Mouse (Mus musculus) bone marrow macrophage, adult 2 months (primary cell): ENCODE results near the gene Bzw2. TPM values are rescaled to one million over a fixed set of nuclear protein-coding genes. Genes with fewer than 3 reads are reported as not detected.

Experiments
- H3K27ac ChIP-seq: 2 replicates; pipeline ENCODE4 v1.5.1; 2012; ENCODE audit warnings: low read depth, low read length; ENCODE audit not compliant: insufficient read depth
- H3K4me1 ChIP-seq: 2 replicates; pipeline ENCODE4 v1.6.1; 2012; ENCODE audit warnings: low read length; ENCODE audit not compliant: control insufficient read depth, insufficient read depth
- H3K4me3 ChIP-seq: 2 replicates; pipeline ENCODE4 v1.5.1; 2012; ENCODE audit warnings: mild to moderate bottlenecking, low read length, moderate library complexity; ENCODE audit not compliant: insufficient read depth
- CTCF ChIP-seq: IDR thresholded peaks from 2 replicates; pipeline ENCODE4 v1.5.1; 2012; ENCODE audit warnings: low read depth, mild to moderate bottlenecking, low read length, moderate library complexity
- POLR2A ChIP-seq: IDR thresholded peaks from 2 replicates; pipeline ENCODE4 v1.6.1; 2012; ENCODE audit warnings: mild to moderate bottlenecking, low read depth, low read length, borderline replicate concordance
- polyA plus RNA-seq: library from polyadenylated mRNA; stranded (reverse); fragments of >200 nt; gene quantifications from 2 replicates; pipeline ENCODE4 v1.2.4, GENCODE M21; 2012; ENCODE audit not compliant: missing spikeins, insufficient read depth, insufficient read length

Bzw2 gene
- polyA plus RNA-seq, 1 experiment, result 6.3 TPM

DNA sequence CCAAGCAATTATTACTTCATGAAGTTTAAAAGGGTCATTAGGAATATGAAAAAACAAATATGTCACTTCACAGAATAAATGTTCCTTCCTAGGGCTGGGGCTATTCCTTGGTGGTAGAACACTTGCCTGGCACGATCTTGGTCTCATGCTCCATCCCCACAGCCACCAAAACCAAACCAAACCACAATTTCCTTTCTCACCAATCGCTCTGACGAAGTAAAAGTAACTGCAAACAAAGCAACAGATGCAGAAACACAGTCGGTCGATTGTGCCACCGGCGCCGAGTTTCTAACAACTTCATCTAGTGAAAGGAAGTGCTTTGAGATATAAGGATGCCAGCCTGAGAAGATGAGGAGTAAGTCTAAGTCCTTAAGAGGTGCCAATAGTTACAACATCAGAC lies 21.6 kb downstream of the Bzw2 start:
- TF ChIP-seq POLR2A, result no peak
- no peak for TF ChIP-seq CTCF
- Histone ChIP-seq H3K4me3 (no peak overlapping the region), H3K4me1 (peaks cover 36% of the 10 kb centered on the region), H3K27ac (no peak overlapping the region)

DNA sequence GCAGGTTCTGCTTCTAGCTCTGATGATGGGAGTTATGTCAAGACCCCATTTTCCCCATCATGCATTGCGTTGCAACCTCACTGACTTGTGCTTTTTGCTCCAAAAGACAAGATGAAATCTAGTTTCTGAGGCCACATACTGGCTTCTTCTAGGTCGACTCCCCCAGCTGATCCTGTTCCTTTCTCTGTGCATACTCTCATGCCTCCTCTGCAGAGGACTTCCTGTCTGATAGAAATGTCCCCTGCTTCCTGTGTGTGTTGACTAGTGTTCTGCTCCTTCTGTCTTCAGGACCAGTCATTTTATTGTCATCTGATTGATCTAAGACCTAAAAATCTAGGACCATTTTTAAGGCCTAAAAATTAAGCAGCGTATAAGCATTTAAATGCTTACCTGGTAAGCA lies 22.5 kb downstream of the Bzw2 start:
- H3K4me3 ChIP-seq, result no peak overlapping the region
- peaks cover 36% of the 10 kb centered on the region for H3K4me1 ChIP-seq
- no peak for TF ChIP-seq POLR2A
- TF ChIP-seq CTCF, result no peak
- H3K27ac ChIP-seq, result no peak overlapping the region

DNA sequence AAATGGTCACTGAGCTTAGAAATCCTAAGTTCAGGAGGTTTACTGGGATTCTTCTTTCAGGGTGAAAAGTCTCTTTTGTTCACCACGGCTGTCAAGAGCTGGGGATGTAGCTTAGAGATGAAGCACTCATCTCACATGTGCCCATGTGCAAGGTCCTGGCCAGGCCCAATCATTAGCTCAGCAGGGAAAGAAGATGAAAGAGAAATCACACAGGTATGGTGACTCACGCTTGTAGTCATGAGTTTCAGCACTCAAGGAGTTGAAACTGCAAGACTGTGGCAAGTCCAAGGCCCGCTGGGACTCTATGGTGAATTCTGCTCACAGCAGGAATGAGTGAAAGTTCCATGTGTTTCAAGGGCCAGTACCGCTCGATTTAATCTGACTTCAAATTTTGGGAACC lies 23.8 kb downstream of the Bzw2 start:
- no peak for TF ChIP-seq POLR2A
- TF ChIP-seq CTCF, result no peak
- no peak overlapping the region for H3K27ac ChIP-seq

GRCm38 (mm10) chr12:36133547-36133946 lies 24.3 kb downstream of the Bzw2 start:
- TF ChIP-seq CTCF (no peak), POLR2A (no peak)
- Histone ChIP-seq H3K4me3 (no peak overlapping the region), H3K27ac (no peak overlapping the region), H3K4me1 (peaks cover 36% of the 10 kb centered on the region)

More for the DNA sequence above, 23.8 kb downstream of the Bzw2 start:
- peaks cover 36% of the 10 kb centered on the region for H3K4me1 ChIP-seq
- H3K4me3 ChIP-seq, result no peak overlapping the region

DNA sequence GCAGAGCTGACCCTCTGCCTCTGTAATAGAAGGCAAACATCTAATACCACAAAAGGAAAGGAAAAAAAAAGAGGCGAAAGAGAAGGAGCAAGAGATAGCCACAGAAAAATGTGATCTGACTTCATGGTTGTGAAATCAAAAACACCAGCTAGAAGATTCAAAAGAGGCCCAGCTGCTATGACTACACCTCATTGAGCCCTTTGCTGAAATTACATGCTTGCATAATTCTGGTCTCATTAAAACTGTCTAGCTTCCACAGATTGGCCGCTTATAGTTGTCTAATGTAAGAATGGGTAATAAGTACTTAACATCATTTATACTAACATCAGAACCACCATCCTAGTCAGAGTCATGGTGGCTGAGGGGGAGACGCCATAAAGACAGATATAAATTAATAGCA lies 25.2 kb downstream of the Bzw2 start:
- no peak overlapping the region for H3K4me3 ChIP-seq
- H3K4me1 ChIP-seq, result peaks cover 32% of the 10 kb centered on the region
- TF ChIP-seq POLR2A (no peak), CTCF (no peak)
- no peak overlapping the region for H3K27ac ChIP-seq

GRCm38 (mm10) chr12:36132254-36132653 lies 25.6 kb downstream of the Bzw2 start:
- H3K4me3 ChIP-seq, result no peak overlapping the region
- peaks cover 30% of the 10 kb centered on the region for H3K4me1 ChIP-seq
- TF ChIP-seq POLR2A (no peak), CTCF (no peak)
- no peak overlapping the region for H3K27ac ChIP-seq

DNA sequence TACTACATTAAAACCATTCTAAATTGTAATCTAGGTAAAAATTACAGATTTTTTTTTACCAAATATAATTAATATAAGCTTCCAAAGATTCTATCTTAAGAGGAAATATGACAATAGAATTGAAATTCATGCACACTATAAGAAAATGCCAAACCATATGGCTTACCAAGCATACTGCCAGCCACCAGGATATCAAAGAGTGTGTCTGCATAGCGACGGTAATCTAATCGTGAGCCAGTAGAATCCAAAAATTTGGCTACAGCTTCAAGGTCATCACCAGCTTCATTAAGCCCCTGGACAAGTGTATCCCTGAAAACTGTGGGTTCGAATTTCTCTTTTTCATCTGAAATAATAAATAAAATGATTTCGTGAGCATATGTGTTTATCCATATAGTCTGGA lies 28.1 kb downstream of the Bzw2 start:
- TF ChIP-seq CTCF, result no peak
- TF ChIP-seq POLR2A, result no peak
- H3K4me1 ChIP-seq, result peaks cover 17% of the 10 kb centered on the region
- H3K4me3 ChIP-seq, result no peak overlapping the region
- H3K27ac ChIP-seq, result no peak overlapping the region

DNA sequence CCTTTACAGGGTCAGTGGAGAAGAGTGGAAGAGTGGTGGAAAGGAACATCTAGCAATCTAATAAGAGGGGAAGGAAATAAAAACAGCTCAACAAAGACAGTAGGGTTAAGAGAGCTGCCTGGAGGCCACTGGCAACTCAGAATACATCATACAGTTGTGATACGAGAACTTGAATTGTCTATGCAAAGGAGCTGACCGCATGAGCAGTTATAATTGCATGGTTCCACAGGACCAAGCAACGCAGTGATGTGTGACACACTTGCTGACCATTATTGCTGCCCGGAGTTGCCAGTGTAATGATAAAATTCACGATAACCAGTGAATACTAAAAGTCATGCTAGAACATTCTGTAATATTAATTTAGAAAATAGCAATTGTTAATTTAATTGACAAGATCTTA lies 31.8 kb downstream of the Bzw2 start:
- H3K4me1 ChIP-seq, result no peaks in the 10 kb centered on the region

GRCm38 (mm10) chr12:36119244-36119643 lies 38.6 kb downstream of the Bzw2 start:
- H3K27ac ChIP-seq, result peak overlapping the region; percentile 71
- peaks cover 13% of the 10 kb centered on the region for H3K4me1 ChIP-seq
- no peak overlapping the region for H3K4me3 ChIP-seq
- TF ChIP-seq CTCF (no peak), POLR2A (no peak)

More for the DNA sequence above, 31.8 kb downstream of the Bzw2 start:
- Histone ChIP-seq H3K27ac (no peak overlapping the region), H3K4me3 (no peak overlapping the region)
- TF ChIP-seq POLR2A (no peak), CTCF (no peak)

DNA sequence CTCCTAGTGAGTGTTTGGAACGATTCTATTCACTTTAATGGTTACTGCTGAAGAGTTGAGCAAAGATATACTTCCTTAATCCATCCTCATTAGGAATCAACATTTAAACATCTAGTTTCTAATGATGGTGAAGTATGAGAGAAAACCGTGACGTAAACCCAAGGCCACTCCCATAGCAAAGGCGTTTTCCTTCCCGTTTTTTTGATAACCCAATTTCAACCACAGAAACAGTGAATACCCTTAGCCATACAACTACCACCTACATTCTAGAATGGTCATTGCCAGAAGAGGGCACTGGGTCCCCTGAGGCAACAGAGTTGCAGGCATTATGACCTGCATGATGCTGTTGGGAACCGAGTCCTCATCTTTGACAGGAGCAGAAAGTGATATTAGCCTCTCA lies 40.7 kb downstream of the Bzw2 start:
- peaks cover 13% of the 10 kb centered on the region for H3K4me1 ChIP-seq
- TF ChIP-seq CTCF (no peak), POLR2A (no peak)
- H3K27ac ChIP-seq, result no peak overlapping the region
- H3K4me3 ChIP-seq, result no peak overlapping the region

- Histone ChIP-seq H3K4me1 (no peaks in the 10 kb centered on the region), H3K4me3 (no peak overlapping the region), H3K27ac (no peak overlapping the region)
- no peak for TF ChIP-seq CTCF
- TF ChIP-seq POLR2A, result no peak
Observed at GRCm38 (mm10) chr12:36112081-36112480, 45.8 kb downstream of the Bzw2 start.
